Mouse (Mus musculus): ENCODE data around the gene Dhx9.
"Not testable (repeated sequence)": the region's sequence is repeated elsewhere in the genome, so short reads cannot be mapped to it uniquely, and the experiment has no call there.

Dhx9 gene

DNA sequence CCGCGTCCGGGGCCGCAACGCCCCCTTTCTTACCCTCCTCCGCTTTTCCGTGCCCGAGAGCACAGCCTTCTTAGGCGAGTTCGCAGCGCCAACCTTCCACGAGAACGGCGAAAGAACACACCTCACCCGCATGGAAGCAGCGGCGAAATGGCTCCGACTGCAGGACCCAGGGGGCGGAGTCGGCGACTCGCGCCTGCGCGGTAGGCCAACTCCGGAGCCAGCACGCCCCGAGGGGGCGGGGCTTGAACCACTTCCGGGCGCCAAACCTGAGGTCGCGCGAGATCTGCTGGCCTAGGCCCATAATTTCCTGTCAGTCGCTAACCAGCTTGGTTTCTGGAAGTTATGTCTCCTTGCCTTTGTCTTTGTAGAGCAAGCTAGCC lies at the start of gene Dhx9:
Gene Dhx9, minus strand, starts transcription at position 161 of the 380 bp plus-strand sequence.
- peak; percentile 93 for DNase-seq (ENCODE audit: extremely low spot score, low read depth, low spot score)

DNA sequence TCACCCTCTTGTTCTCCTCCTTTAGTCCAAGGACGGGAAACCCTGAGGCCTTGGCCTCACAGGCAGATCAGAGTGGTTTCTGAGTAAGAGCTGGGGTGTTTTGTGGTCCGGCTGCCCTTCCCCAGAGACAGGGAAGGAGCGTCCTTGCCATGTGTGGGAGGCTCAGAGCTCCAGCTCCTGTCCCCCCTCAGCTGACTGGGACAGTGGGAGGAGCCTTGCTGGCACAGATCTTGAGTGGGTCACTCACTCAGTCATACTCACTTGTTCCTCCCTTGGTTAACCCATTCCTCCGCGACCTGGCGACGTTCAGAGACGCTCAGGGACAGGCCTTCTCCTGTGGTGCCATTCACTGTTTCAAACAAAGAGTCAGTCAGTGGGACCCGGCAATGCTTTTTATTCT lies 48.2 kb upstream of the Dhx9 start:
- no peak for DNase-seq (ENCODE audit: extremely low spot score, low read depth, low spot score)

DNA sequence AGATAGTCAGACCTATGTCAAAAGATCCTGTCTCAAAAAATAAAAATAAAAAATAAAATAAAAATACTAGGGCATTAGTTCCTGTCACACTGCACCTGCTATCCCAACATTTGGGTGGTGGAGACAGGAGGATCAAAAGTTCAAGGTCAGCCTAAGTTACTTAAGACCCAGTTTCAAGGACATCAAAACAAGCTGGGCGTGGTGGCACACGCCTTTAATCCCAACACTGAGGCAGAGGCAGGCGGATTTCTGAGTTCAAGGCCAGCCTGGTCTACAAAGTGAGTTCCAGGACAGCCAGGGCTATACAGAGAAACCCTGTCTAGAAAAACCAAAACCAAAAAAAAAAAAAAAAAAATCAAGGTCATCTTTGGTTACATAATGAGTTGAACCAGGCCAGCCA lies 45.4 kb upstream of the Dhx9 start:
- DNase-seq (ENCODE audit: extremely low spot score, low read depth, low spot score): not testable (repeated sequence)

DNA sequence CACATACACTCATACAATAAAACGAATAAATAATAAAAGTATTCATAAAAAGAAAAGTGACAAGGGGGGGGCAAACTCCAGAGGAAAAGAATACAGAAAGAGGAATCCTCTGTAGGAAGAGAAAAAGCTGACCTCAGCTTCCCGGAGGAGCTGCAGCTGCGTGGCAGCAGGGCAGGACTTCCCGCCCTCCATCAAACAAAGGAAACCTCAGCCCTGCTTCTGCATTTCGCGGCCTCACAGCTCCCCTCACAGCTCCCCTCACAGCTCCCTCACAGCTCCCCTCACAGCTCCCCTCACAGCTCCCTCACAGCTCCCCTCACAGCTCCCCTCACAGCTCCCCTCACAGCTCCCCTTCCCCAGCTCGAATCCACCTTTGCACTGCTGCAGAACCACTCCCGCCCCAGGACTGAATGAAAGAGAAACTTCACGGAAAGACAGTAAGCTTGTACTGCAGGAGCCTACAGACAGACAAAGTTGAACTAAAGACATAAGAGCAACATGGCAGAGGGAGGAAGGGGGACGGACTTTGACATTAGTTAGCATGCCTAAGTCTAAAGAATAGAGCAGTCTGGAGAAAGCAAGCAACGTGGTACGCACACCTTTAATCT lies 44.9 kb upstream of the Dhx9 start:
- no peak for DNase-seq (ENCODE audit: extremely low spot score, low read depth, low spot score)

DNA sequence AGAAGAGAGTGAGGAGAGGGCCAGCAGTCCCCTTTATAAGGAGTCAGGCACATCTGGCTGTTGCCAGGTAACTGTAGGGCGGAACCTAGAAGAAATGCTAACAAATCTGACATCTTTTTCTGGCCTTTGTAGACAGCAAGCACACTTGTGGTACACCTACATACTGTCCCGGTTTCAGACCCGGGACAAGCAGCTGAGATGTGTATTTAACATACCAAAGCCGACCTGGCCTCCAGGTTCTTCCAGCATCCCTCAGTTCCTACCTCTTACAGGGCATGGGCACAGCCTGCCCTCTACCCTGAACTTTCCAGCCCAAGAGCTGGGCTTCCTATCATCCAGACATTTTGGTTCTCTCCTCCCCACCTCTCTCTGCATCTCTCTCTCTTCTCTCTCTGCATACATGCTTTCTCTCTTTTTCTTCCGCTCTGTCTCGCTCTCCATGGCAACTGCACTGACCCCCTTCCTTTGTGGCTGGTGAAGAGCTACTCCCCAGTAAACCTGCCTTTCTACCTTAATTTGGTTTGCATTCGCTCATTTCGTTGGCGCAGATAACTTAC lies 44.3 kb upstream of the Dhx9 start:
- DNase-seq (ENCODE audit: extremely low spot score, low read depth, low spot score): no peak

DNA sequence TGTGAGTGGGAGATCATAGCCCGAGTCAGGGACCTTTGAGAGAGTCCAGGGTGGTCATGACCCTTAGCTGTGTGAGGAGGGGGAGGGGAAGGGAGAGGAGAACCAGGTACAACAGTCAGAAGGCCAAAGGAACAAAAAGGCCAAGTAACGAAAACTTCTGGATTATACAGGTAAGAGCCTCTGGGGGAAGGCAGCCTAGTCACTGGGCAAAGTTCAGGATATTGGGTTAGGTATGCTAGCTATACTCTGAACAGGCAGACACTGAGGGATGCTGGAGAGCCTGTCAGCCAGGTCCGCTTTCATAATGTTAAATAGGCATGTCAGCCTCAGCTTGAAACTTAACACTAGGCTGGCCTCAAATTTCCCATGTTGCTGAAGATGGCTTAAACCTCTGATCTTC lies 34.7 kb upstream of the Dhx9 start:
- DNase-seq (ENCODE audit: extremely low spot score, low read depth, low spot score): no peak

DNA sequence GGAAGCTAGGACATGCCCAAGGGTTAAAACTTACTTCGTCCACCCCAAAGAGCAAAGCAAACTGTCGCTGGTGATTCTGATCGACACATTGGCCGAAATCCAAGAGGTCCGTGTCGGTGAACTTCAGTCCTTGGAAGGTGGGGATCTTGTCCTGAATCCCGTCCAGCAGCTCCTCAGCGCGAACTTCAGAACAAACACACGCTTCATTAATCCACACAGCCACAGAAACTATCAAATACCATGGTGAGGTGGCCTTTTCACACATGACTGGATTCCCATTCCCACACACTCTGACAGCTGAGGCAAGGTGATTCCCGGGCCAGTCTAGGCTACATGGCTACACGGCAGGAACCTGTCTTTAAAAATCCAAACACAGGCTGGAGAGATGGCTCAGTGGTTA lies 27.9 kb upstream of the Dhx9 start:
- no peak for DNase-seq (ENCODE audit: extremely low spot score, low read depth, low spot score)

DNA sequence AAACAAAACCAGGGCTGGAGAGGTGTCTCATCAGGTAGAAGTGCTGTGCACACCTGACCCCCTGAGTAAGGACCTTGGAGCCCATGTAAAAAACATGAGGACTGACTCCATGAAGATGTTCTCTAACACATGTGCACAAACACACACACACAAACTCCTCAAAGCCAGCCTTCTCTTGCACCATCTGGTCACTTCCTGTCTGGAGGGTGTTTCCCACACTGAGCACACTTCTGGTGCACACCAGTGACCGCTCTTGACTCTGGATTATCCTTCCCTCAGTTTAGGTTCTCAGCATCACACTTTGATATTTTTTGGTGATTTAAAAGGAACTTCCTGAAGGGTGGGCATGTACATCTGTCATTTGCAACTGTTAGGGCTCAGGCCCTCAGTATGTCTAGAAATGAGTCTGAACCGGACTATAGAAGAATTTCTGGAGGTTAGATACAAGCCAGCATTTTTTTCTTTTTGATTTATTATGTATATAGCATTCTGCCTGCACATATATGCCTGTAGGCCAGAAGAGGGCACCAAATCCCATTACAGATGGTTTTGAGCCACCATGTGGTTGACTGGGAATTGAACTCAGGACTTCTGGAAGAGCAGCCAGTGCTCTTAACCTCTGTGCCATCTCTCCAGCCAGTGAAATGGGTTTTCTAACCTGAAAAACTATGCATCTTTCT lies 23.0 kb upstream of the Dhx9 start:
- DNase-seq (ENCODE audit: extremely low spot score, low read depth, low spot score): no peak

DNA sequence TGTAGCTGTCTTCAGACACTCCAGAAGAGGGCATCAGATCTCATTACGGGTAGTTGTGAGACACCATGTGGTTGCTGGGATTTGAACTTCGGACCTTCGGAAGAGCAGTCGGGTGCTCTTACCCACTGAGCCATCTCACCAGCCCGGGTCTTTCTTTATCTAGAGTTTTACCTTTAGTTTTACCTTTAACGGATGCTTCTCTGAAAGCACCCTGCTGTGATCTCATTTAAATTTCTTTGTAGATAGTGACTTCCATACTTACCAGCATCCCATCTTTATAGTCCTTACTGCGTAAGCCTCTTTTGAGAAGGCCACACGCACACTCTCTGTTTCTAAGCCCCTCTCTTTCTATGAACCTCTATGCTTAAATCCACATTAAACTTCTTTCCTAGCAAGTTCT lies 22.1 kb upstream of the Dhx9 start:
- not testable (repeated sequence) for DNase-seq (ENCODE audit: extremely low spot score, low read depth, low spot score)

DNA sequence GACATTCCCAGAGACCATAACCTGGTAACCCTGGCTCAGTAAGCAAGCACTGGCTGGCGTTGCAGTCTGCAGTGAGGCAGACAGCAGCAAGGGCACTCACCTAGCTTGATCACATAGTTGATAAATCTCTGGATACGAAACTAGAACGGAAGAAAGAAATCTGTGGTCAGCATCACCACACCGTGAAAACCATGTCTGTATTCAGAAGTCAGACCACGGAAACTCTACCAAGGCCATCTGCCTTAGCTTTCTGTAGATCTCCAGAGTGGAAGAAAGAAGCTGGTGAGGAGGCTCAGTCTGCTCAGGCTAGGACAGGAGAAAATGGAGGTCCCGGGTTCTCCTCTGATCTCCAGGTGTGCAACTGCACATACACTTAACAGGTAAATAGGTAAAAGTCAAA lies 21.6 kb upstream of the Dhx9 start:
- DNase-seq (ENCODE audit: extremely low spot score, low read depth, low spot score): no peak

DNA sequence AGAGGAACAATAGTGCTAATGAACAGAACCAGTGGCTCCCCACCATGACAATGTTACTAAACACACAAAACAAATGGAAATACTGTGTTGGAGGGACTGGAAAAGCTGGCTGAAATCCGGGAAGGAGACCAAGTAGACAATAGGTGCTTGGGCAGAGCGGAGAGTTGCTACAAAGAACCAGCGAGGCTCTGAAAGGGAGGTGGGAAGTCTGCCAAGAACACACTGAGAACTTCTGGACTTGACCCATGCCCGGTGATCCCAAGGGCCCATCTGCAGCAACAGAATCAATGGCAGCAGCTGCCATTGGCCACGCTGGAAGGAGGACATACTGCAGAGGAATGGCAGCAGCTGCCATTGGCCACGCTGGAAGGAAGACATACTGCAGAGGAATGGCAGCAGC lies 18.8 kb upstream of the Dhx9 start:
- no peak for DNase-seq (ENCODE audit: extremely low spot score, low read depth, low spot score)

DNA sequence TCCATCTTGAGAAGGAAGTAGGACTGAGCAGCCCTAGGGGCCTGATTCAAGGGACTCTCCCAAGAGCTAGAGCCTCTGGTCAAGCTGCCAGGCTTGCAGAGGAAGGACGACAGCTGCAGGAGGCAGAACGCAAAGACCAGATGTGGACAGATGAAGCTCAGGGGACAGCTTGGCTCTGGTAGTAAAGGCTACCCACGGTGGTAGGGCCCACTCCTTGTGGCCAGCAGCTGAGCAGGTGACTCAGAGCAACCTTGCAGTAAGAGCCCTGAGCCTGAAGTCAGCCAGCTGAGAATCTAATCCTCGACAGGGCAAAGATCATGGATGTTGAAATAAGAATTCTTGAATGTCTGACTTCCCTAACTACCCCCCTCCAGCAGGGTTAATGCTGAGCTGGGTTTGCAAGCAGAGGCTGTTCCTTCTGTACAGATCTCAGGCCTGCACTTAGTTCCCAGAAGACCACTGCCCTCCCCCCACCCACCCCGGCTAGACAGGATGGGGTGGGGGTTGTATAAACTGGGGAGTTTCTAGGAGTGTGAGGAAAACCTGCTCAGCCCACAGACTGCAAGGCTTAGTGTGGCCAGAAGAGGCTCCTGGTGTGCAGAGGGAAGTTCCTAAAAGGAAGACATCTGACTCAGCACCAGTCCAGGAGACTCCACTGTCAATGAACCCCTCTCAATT lies 14.3 kb upstream of the Dhx9 start:
- no peak for DNase-seq (ENCODE audit: extremely low spot score, low read depth, low spot score)

DNA sequence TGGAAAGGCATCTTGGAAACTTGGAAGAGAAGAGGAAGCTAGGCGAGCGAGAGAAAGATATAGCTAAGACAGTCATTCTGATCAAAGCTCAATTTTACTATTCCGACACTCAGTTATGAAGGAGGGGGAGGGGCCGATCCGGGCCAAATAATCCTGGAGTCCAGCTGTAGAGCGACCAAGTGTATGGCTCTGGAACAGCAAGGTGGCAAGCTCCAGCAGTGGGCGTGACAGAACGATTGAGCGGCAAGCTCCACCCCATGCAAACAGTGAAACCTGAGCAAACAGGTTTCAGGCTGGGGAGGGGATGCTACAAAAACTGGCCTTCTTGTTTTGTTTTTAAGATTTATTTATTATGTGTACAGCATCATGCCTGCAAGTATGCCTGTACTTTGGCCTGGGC lies 12.6 kb upstream of the Dhx9 start:
- no peak for DNase-seq (ENCODE audit: extremely low spot score, low read depth, low spot score)

DNA sequence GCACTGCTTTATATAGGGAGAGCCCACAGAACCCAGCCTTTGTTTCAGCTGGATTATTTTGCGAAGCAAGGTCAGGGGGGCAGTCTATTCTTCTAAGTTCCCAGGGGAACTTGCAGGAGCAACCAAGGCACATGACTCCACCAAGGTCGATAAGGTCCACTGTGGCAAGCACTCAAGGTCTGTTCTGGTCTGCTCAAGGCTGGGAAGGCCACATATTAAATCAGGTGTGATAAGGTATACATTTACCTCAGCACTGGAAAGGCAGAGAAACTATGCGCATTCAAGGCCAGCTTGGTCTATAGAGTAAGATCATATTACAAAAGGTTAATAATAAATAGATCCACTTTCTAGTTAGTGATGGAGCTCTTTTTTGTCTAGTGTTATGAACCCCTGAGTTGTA lies 8.6 kb upstream of the Dhx9 start:
- DNase-seq (ENCODE audit: extremely low spot score, low read depth, low spot score): no peak

DNA sequence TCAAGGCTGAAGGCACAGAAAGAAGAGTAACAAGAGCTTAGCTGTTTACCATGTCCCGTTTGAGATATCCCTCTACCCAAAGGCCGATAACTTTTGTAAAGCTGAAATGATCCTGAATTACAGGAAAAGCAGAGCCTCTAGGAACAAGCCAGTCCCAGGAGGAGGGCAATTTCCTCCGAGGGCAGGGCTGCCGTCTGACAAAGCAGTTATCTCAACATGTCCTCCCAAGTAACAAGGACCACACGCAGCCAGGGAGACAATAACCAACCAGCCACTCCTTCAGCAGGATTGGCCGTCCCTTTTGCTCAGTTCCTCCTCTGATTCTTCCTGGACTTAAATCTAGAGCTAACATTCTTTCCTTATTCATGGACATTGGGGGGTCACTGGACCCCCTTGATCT lies 6.5 kb upstream of the Dhx9 start:
- no peak for DNase-seq (ENCODE audit: extremely low spot score, low read depth, low spot score)

DNA sequence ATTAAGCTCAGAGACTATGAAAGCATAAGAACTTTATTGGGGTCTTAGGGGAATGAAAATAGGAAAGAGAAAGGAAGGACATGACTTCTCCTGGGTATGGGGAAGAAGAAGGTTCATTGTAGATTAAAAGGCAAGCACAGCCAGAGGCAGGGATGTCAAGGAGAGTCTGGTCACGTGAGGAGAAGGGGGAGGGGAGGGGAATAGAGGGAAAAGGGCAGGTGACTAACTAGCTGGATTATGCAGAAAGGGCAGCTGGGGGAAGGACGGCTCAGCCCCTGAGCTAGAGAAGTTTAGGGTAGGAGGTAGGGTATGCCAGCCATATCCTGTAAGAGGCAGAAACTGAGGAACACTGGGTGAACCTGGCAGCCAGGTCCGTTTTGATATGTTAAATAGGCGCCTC lies 5.9 kb upstream of the Dhx9 start:
- DNase-seq (ENCODE audit: extremely low spot score, low read depth, low spot score): no peak

DNA sequence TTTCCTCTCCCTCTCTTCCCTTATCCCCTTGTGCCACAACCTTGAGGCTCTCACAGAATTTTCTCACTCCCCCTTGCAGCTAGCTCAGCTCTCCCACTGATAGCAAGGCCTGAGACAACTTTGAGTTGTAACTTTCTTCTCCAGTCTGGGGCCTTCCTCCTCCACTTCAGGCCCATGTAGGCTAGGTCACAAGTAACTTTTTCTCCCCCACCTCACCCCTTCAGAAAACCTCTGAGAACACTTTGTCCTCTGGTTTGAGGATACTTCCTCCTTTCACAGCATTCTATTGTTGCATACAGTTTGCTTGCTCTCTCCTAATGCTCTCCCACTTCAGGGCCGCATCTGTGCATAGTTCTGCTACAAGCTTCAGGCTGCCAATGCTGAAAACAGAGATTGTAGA lies 4.4 kb upstream of the Dhx9 start:
- no peak for DNase-seq (ENCODE audit: extremely low spot score, low read depth, low spot score)

DNA sequence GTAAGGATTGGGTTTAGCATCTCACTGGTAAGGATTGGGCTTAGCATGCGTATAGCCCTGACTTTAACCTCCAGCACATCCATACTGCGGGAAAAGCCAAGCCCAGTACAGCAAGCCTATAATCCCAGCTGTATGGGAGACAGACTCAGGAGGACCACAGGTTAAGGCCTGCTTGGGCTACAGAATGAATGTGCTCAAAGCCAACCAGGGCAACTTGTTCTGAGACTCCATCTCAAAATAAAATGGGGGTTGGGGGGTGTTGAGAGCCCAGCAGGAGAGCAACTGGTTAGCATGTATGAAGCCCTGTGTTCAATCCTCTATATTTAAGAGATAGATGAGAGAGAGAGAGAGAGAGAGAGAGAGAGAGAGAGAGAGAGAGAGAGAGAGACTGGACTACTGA lies 3.9 kb upstream of the Dhx9 start:
- no peak for DNase-seq (ENCODE audit: extremely low spot score, low read depth, low spot score)

DNA sequence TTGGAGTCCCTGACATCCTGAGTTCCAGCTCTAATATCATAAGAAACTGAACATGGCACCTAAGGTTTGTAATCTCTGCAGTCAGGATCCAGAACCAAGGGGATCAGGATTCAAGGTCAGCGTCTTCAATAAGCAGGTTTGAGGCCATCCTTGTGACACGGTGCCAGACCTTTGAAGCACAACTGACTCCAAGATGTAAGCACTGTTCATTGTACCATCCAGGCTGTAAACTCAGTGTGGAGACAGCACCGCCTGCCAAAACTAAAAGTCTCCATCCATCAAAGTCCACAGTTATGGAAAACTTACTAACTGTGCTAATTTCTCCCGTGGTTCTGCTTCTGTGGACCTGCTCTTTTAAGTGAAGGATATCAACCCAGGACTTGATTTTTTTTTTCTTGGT lies 2.5 kb upstream of the Dhx9 start:
- no peak for DNase-seq (ENCODE audit: extremely low spot score, low read depth, low spot score)

DNA sequence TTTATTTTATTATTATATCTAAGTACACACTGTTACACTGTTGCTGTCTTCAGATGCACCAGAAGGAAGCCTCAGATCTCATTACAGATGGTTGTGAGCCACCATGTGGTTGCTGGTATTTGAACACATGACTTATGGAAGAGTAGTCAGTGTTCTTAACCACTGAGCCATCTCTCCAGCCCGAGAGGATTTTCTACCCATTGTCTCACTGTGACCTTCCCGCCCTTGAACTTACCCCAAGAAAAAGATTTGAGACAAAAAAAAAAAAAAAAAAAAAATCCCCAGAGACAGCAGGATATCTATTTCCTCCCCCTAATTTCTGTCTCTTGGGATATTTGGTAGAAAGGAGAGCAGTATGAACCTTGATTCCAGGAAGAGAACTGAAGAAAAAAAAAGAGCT lies 2.1 kb upstream of the Dhx9 start:
- DNase-seq (ENCODE audit: extremely low spot score, low read depth, low spot score): no peak

DNA sequence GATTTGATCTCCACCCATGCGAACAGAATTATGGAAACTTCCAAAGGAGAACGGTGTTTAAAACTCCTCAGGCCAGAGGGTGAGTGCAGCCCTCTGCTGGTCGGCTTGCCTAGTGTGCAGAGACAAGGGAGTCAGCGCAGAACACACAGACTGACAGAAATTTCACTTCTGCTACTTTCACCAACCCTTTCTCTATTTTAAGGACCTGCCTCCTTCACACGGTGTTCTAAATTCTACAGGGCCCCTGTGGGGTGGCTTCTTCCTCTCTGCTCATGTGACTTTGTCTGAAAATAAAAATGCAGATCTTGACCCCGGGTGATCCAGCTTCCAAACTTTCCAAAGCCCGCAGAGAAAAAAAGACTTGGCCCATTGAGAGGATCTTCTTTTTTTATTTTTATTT lies 1.7 kb upstream of the Dhx9 start:
- no peak for DNase-seq (ENCODE audit: extremely low spot score, low read depth, low spot score)

DNA sequence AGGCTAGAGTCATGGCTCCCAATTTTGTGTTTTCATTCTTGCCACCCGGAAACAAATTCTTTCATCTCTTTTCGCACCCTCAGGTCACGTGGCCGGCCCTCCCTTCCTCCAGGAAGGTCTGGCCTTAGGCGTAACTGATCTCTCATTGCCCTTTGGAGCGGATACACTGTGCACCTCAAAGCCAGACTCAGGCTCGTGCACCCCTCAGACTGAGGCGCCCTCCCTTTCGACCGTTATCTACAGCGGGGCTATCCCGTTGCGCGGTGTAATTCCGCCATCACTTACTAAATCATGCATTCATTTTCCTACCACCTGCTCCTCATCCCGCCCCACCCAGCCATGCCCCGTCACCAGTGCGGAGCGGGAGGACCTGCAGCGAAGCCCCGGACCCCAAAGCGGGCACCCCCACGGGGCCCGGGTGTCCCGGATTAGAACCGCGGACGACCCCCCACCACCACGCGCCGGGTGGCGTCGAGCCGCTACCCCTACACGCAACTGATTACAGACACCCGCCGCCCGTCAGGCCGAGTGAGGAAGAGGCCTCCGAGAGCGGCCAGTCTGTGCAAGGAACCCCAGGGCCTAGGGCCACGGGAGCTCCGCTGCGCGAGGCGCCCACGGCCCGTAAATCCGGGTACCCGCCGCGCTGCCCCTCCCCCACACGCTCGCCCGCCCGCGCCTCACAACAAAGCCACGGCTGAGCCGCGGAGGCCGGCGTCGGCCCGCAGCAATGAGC lies 527 bp downstream of the Dhx9 start:
- no peak for DNase-seq (ENCODE audit: extremely low spot score, low read depth, low spot score)

Measured in hindlimb bud, embryonic 11.5 days (tissue).